Mouse (Mus musculus) MEL (cell line): Measurements from ENCODE around the gene E330021D16Rik.
"Not testable (repeated sequence)": the region's sequence is repeated elsewhere in the genome, so short reads cannot be mapped to it uniquely, and the experiment has no call there.

ENCODE experiments used
- BHLHE40 ChIP-seq: IDR thresholded peaks from 2 replicates; pipeline ENCODE4 v1.6.1; 2012; ENCODE audit warnings: low read depth, mild to moderate bottlenecking, inconsistent platforms, low read length, improper control_type of control experiment, borderline replicate concordance
- CHD2 ChIP-seq: IDR thresholded peaks from 2 replicates; pipeline ENCODE4 v1.6.1; 2011; ENCODE audit warnings: low read length, improper control_type of control experiment
- CTCF ChIP-seq, 3 experiments: IDR thresholded peaks in 2 of 3; conservative IDR thresholded peaks in 1 of 3; 2 replicates each; pipeline ENCODE4 v1.5.1; 2011 to 2012; ENCODE audit warnings: low read length in 3 of 3, low read depth in 2 of 3, mild to moderate bottlenecking in 2 of 3, improper control_type of control experiment in 1 of 3, inconsistent platforms in 1 of 3, mixed read lengths in 1 of 3, moderate library complexity in 1 of 3; ENCODE audit not compliant: control insufficient read depth in 1 of 3, insufficient read depth in 1 of 3, poor library complexity in 1 of 3, severe bottlenecking in 1 of 3
- EP300 ChIP-seq, 2 experiments: IDR thresholded peaks; 2 replicates each; pipeline ENCODE4 v1.6.1; 2011; ENCODE audit warnings: improper control_type of control experiment in 2 of 2, low read length in 2 of 2, low read depth in 1 of 2, mild to moderate bottlenecking in 1 of 2
- GATA1 ChIP-seq: IDR thresholded peaks from 2 replicates; pipeline ENCODE4 v1.6.1; 2011; ENCODE audit warnings: low read depth, low read length, improper control_type of control experiment
- MYB ChIP-seq: IDR thresholded peaks from 2 replicates; pipeline ENCODE4 v1.6.1; 2011; ENCODE audit warnings: mild to moderate bottlenecking, low read depth, low read length, improper control_type of control experiment
- POLR2A ChIP-seq, 2 experiments: IDR thresholded peaks; 2 replicates each; pipeline ENCODE4 v1.6.1; 2011 to 2012; ENCODE audit warnings: low read length in 2 of 2, mild to moderate bottlenecking in 2 of 2, control low read depth in 1 of 2, improper control_type of control experiment in 1 of 2, low read depth in 1 of 2, moderate library complexity in 1 of 2; ENCODE audit not compliant: control insufficient read depth in 1 of 2, insufficient read depth in 1 of 2, poor library complexity in 1 of 2
- TBP ChIP-seq: IDR thresholded peaks from 2 replicates; pipeline ENCODE4 v1.8.0; 2011; ENCODE audit warnings: low read depth, low read length, improper control_type of control experiment
- TCF12 ChIP-seq: IDR thresholded peaks from 2 replicates; pipeline ENCODE4 v1.6.1; 2014; ENCODE audit warnings: low read depth, mild to moderate bottlenecking, inconsistent platforms, low read length, improper control_type of control experiment, moderate library complexity
- USF2 ChIP-seq, 2 experiments: IDR thresholded peaks; 2 replicates each; pipeline ENCODE4 v1.6.1; 2011 to 2012; ENCODE audit warnings: improper control_type of control experiment in 2 of 2, low read length in 2 of 2, borderline replicate concordance in 1 of 2, inconsistent platforms in 1 of 2, low read depth in 1 of 2, mild to moderate bottlenecking in 1 of 2; ENCODE audit not compliant: insufficient read depth in 1 of 2
- ZKSCAN1 ChIP-seq: IDR thresholded peaks from 2 replicates; pipeline ENCODE4 v1.6.1; 2012; ENCODE audit warnings: low read depth, mild to moderate bottlenecking, inconsistent platforms, low read length, improper control_type of control experiment, moderate library complexity

GRCm38 (mm10) chr6:136439205-136439604 lies 23.8 kb upstream of the E330021D16Rik start:
- not testable (repeated sequence) for TF ChIP-seq TBP; CHD2; ZKSCAN1; CTCF (IDR thresholded peaks at IDR 0.05 in 2 of 3, conservative IDR thresholded peaks at IDR 0.05 in 1 of 3; ENCODE audit: control insufficient read depth in 1 of 3, insufficient read depth in 1 of 3, low read depth in 2 of 3, low read length in 3 of 3, poor library complexity in 1 of 3, severe bottlenecking in 1 of 3); MYB; GATA1; POLR2A (IDR thresholded peaks at IDR 0.05; ENCODE audit: control insufficient read depth in 1 of 2, insufficient read depth in 1 of 2, low read depth in 1 of 2, low read length in 2 of 2, poor library complexity in 1 of 2); BHLHE40; USF2 (IDR thresholded peaks at IDR 0.05; ENCODE audit: borderline replicate concordance in 1 of 2, insufficient read depth in 1 of 2, low read depth in 1 of 2, low read length in 2 of 2); TCF12
- peak in 1 of 2 experiments; percentile 40; a peak in 1 of 4 replicates for TF ChIP-seq EP300 (IDR thresholded peaks at IDR 0.05; ENCODE audit: low read depth in 1 of 2, low read length in 2 of 2)
